Mouse (Mus musculus) forebrain, embryonic 12.5 days (tissue): ENCODE results near the gene Rbfox1. TPM values are rescaled to one million over a fixed set of nuclear protein-coding genes. Genes with fewer than 3 reads are reported as not detected.

Source experiments
- ATAC-seq: fragments of 200-750 bp; cut with Nextera tagmentation; 2 replicates; pipeline ENCODE4 v1.8.0; 2017; ENCODE audit warnings: moderate TSS enrichment; ENCODE audit not compliant: low FRiP score
- H3K27ac ChIP-seq: fragments of 300-500 bp; sonication (generic); 2 replicates; pipeline ENCODE4 v1.5.1; 2016; ENCODE audit warnings: mild to moderate bottlenecking
- H3K27me3 ChIP-seq: fragments of 300-500 bp; sonication (generic); 2 replicates; pipeline ENCODE4 v1.6.1; 2016; ENCODE audit warnings: mild to moderate bottlenecking
- H3K36me3 ChIP-seq: fragments of 300-500 bp; sonication (generic); replicated peaks from 2 replicates; pipeline ENCODE4 v1.6.1; 2016; ENCODE audit warnings: mild to moderate bottlenecking
- H3K4me1 ChIP-seq: fragments of 300-500 bp; sonication (generic); 2 replicates; pipeline ENCODE4 v1.6.1; 2016
- H3K4me2 ChIP-seq: fragments of 300-500 bp; sonication (generic); 2 replicates; pipeline ENCODE4 v1.6.1; 2016; ENCODE audit warnings: mild to moderate bottlenecking, moderate library complexity
- H3K4me3 ChIP-seq: fragments of 300-500 bp; sonication (generic); replicated peaks from 2 replicates; pipeline ENCODE4 v1.5.1; 2016; ENCODE audit warnings: mild to moderate bottlenecking
- H3K9ac ChIP-seq: fragments of 300-500 bp; sonication (generic); 2 replicates; pipeline ENCODE4 v1.6.1; 2016; ENCODE audit warnings: mild to moderate bottlenecking
- H3K9me3 ChIP-seq: fragments of 300-500 bp; sonication (generic); 2 replicates; pipeline ENCODE4 v1.6.1; 2016
- WGBS: fragments of 180-500 bp; shearing (Covaris S2); methylation state at CpG from one replicate; pipeline ENCODE4 v1.1.7; 2016; 5-methylcytosine and 5-hydroxymethylcytosine counted together
- polyA plus RNA-seq: library from polyadenylated mRNA; unstranded; fragments of >200 nt; fragmentation: Nextera tagmentation; extraction: Ambion mirVana; gene quantifications from 2 replicates; pipeline ENCODE4 v1.2.1, GENCODE M21; 2016

Gene Rbfox1
- polyA plus RNA-seq, 1 experiment from 2014 or later, result 16.2 TPM

DNA sequence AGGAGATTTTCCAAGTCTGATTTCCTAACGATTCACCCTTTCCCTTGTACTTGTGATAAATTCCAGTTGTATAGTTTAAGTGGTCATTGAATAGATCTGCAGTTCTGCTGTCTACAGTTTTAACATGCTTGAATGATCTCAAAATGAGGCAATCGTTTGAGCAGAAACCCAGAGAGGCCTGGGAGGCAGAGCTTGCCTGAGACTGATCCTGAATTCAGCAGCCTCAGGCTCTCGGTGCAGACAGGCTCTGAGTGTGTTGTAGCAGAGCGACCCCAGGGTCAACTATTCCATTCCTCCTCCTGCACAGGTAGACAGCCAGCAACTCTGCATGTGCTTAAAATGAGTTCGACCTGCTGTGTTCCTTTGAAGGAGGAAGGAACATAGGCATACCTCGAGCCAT lies 1012.6 kb downstream of the Rbfox1 start:
- WGBS, result 33% methylated on average over 6 of the region's 6 CpGs
- H3K27ac ChIP-seq, result no peak overlapping the region
- no peak for ATAC-seq

DNA sequence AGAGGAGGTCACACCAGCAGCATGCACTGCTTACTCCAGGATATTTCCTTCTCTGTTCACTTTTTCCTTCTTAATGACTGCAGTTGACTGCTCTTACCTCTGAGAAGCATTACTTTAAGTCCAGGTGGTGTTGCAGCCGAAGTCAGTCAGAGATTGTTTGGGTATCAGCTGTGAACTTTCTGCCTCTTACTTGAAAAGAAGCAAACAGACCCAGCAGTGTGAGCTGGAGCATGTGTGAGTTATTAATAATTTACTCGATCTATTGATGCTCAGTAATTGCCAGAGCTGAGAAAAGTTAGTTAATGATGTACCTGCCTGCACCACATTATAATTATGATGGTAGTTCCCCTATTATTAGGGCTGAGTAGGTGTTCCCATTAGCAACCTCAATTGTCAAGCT lies 1014.9 kb downstream of the Rbfox1 start:
- H3K27ac ChIP-seq, result no peak overlapping the region
- H3K9me3 ChIP-seq, result no peaks in the 10 kb centered on the region
- H3K4me3 ChIP-seq, result no peak overlapping the region
- H3K9ac ChIP-seq, result no peak overlapping the region
- H3K27me3 ChIP-seq, result 0 out of 2 replicates have a peak, but pooled peaks cover 9% of the 10 kb centered on the region
- 71% methylated on average over 2 of the region's 2 CpGs for WGBS
- ATAC-seq, result no peak
- H3K4me1 ChIP-seq, result peaks cover 15% of the 10 kb centered on the region
- no peaks in the 10 kb centered on the region for H3K36me3 ChIP-seq
- H3K4me2 ChIP-seq, result no peak overlapping the region

More for the DNA sequence above, 1012.6 kb downstream of the Rbfox1 start:
- H3K4me3 ChIP-seq, result no peak overlapping the region
- peaks cover 15% of the 10 kb centered on the region for H3K4me1 ChIP-seq
- H3K27me3 ChIP-seq, result 0 out of 2 replicates have a peak, but pooled peaks cover 9% of the 10 kb centered on the region
- H3K36me3 ChIP-seq, result no peaks in the 10 kb centered on the region
- H3K4me2 ChIP-seq, result no peak overlapping the region
- H3K9me3 ChIP-seq, result no peaks in the 10 kb centered on the region
- no peak overlapping the region; the same call in 1 of the 2 replicates for H3K9ac ChIP-seq

DNA sequence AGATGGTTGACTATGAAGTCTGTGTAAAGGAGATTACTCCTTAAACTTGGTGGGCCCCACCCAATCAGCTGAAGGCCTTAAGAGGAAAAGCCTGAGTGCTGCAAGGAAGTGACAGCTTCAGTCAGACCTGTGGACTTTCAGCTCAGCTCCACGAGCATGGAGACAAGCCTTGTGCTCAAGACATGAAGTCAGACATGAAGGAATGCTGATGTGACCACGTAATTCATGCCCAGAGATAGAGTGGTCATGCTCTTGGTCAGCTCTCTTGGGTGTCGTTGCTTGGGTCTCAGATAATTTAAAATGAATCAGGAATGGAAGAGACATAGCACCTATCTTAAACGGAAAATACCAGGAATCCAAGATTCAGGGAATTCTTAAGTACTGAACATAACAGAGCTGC lies 1019.8 kb downstream of the Rbfox1 start:
- WGBS, result 82% methylated on average over 4 of the region's 4 CpGs
- Histone ChIP-seq H3K4me2 (no peak overlapping the region), H3K4me3 (no peak overlapping the region), H3K9ac (no peak overlapping the region), H3K4me1 (no peaks in the 10 kb centered on the region), H3K27me3 (no peaks in the 10 kb centered on the region), H3K36me3 (no peaks in the 10 kb centered on the region), H3K27ac (no peak overlapping the region), H3K9me3 (no peaks in the 10 kb centered on the region)
- no peak for ATAC-seq

DNA sequence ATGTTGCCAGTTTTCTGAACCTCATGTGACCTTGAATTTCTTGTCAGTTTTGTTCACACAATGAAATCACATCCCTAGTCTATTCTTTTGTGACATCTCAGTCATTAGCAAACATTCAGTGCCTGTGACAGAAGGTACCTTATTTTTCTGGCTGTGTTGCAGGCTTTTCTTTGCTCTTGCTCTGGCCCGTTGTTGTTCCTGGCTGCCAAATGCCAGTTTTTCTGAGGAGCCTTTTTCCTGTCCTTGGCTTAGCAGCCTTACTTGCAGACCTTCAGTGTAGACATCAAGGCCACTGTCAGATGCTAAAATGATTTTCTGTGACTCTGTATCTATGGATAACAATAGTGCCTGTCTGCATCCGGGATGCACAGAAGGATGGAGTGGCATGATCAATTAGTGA lies 1020.8 kb downstream of the Rbfox1 start:
- 72% methylated on average over 2 of the region's 2 CpGs for WGBS

DNA sequence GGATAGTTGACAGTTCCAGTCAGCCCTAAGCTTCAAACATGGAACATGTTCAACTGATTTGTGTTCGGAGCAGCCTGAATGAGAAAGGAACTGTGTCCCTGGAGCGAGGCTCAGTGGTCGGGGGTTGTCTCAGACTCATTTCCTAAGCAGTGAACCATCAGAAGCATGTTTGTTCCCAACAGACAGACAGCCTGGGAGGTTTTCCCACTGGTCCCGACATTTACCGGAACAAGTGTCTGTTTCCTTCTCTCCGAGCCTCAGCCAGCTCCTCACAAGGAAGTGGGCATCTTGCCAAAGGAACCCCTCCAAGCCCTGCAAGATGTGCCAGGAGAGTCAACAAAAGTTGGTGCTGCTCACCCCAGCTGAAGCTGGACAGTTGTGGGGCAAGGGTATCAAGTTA lies 1022.4 kb downstream of the Rbfox1 start:
- Histone ChIP-seq H3K9ac (no peak overlapping the region), H3K4me1 (no peaks in the 10 kb centered on the region), H3K4me2 (no peak overlapping the region), H3K4me3 (no peak overlapping the region), H3K36me3 (no peaks in the 10 kb centered on the region), H3K27me3 (no peaks in the 10 kb centered on the region), H3K27ac (no peak overlapping the region), H3K9me3 (no peaks in the 10 kb centered on the region)
- 77% methylated on average over 6 of the region's 6 CpGs for WGBS
- no peak for ATAC-seq

More for the DNA sequence above, 1020.8 kb downstream of the Rbfox1 start:
- Histone ChIP-seq H3K4me2 (no peak overlapping the region), H3K36me3 (no peaks in the 10 kb centered on the region), H3K4me3 (no peak overlapping the region), H3K27ac (no peak overlapping the region), H3K27me3 (no peaks in the 10 kb centered on the region), H3K9me3 (no peaks in the 10 kb centered on the region), H3K9ac (no peak overlapping the region), H3K4me1 (no peaks in the 10 kb centered on the region)
- ATAC-seq, result no peak

- H3K9me3 ChIP-seq, result no peaks in the 10 kb centered on the region
- H3K4me1 ChIP-seq, result no peaks in the 10 kb centered on the region
- H3K27ac ChIP-seq, result no peak overlapping the region
- no peak overlapping the region for H3K9ac ChIP-seq
- no peaks in the 10 kb centered on the region for H3K36me3 ChIP-seq
- H3K4me2 ChIP-seq, result no peak overlapping the region
- no peak overlapping the region for H3K4me3 ChIP-seq
- 70% methylated on average over 4 of the region's 4 CpGs for WGBS
- ATAC-seq, result no peak
- no peaks in the 10 kb centered on the region for H3K27me3 ChIP-seq
These were observed 1029.4 kb downstream of the Rbfox1 start for GRCm38 (mm10) chr16:6914531-6914930.

DNA sequence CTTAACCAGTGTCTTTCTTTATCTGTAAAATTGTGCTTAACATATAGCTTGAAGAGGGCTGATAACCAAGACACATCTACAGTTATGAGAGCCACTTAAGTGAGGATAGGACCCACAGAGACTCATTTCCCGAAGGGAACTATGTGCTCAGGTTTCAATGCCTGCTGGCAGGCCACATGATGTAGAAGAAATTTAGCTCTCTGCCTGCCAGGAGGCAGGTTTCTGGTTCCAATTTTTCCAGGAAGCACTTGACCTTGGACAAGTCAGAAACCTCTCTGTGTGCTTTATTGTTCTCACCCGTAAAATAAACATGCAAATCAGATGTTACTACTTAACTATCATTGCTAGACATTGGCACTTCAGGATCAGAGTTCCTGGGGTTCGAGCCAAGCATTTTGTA lies 1033.5 kb downstream of the Rbfox1 start:
- no peak overlapping the region for H3K9ac ChIP-seq
- no peaks in the 10 kb centered on the region for H3K9me3 ChIP-seq
- no peaks in the 10 kb centered on the region for H3K4me1 ChIP-seq
- no peak overlapping the region for H3K27ac ChIP-seq
- ATAC-seq, result no peak
- no peak overlapping the region for H3K4me2 ChIP-seq
- no peaks in the 10 kb centered on the region for H3K27me3 ChIP-seq
- H3K4me3 ChIP-seq, result no peak overlapping the region
- WGBS, result 69% methylated on average over 3 of the region's 3 CpGs
- no peaks in the 10 kb centered on the region for H3K36me3 ChIP-seq

GRCm38 (mm10) chr16:6919681-6920080 lies 1034.5 kb downstream of the Rbfox1 start:
- Histone ChIP-seq H3K4me1 (no peaks in the 10 kb centered on the region), H3K9me3 (no peaks in the 10 kb centered on the region), H3K4me3 (no peak overlapping the region), H3K27ac (no peak overlapping the region), H3K9ac (no peak overlapping the region), H3K4me2 (no peak overlapping the region), H3K36me3 (no peaks in the 10 kb centered on the region), H3K27me3 (no peaks in the 10 kb centered on the region)
- no peak for ATAC-seq
- 46% methylated on average over 5 of the region's 5 CpGs for WGBS

GRCm38 (mm10) chr16:6927661-6928060 lies 1042.5 kb downstream of the Rbfox1 start:
- Histone ChIP-seq H3K9me3 (no peaks in the 10 kb centered on the region), H3K4me2 (no peak overlapping the region), H3K27ac (no peak overlapping the region), H3K4me3 (no peak overlapping the region), H3K4me1 (no peaks in the 10 kb centered on the region), H3K36me3 (no peaks in the 10 kb centered on the region), H3K27me3 (no peaks in the 10 kb centered on the region), H3K9ac (no peak overlapping the region)
- no peak for ATAC-seq
- 82% methylated on average over 2 of the region's 2 CpGs for WGBS

- Histone ChIP-seq H3K36me3 (no peaks in the 10 kb centered on the region), H3K9ac (no peak overlapping the region), H3K4me2 (no peak overlapping the region), H3K4me3 (no peak overlapping the region), H3K9me3 (no peaks in the 10 kb centered on the region), H3K27ac (no peak overlapping the region), H3K4me1 (no peaks in the 10 kb centered on the region), H3K27me3 (no peaks in the 10 kb centered on the region)
- 62% methylated on average over 3 of the region's 3 CpGs for WGBS
- no peak for ATAC-seq
These were observed 1045.6 kb downstream of the Rbfox1 start for GRCm38 (mm10) chr16:6930795-6931194.

GRCm38 (mm10) chr16:6946151-6946550 lies 1061.0 kb downstream of the Rbfox1 start:
- H3K4me3 ChIP-seq, result no peak overlapping the region
- H3K4me2 ChIP-seq, result no peak overlapping the region
- peaks cover 19% of the 10 kb centered on the region for H3K27me3 ChIP-seq
- no peak overlapping the region for H3K9ac ChIP-seq
- no peaks in the 10 kb centered on the region for H3K4me1 ChIP-seq
- H3K9me3 ChIP-seq, result no peaks in the 10 kb centered on the region
- no peak for ATAC-seq
- WGBS, result 81% methylated on average over 6 of the region's 6 CpGs
- no peak overlapping the region for H3K27ac ChIP-seq
- H3K36me3 ChIP-seq, result no peaks in the 10 kb centered on the region

- WGBS, result 83% methylated on average over 2 of the region's 2 CpGs
- Histone ChIP-seq H3K4me3 (no peak overlapping the region), H3K9ac (no peak overlapping the region), H3K27ac (no peak overlapping the region), H3K4me1 (no peaks in the 10 kb centered on the region), H3K36me3 (no peaks in the 10 kb centered on the region), H3K4me2 (no peak overlapping the region), H3K27me3 (peaks cover 50% of the 10 kb centered on the region), H3K9me3 (no peaks in the 10 kb centered on the region)
- no peak for ATAC-seq
These were observed 1064.5 kb downstream of the Rbfox1 start for GRCm38 (mm10) chr16:6949666-6950065.

GRCm38 (mm10) chr16:6955102-6955675 lies 1070.0 kb downstream of the Rbfox1 start:
- Histone ChIP-seq H3K4me1 (no peaks in the 10 kb centered on the region), H3K9me3 (no peaks in the 10 kb centered on the region), H3K4me2 (no peak overlapping the region), H3K36me3 (no peaks in the 10 kb centered on the region), H3K9ac (no peak overlapping the region), H3K27ac (no peak overlapping the region), H3K4me3 (no peak overlapping the region), H3K27me3 (peaks cover 91% of the 10 kb centered on the region)
- ATAC-seq, result no peak
- 85% methylated on average over 6 of the region's 6 CpGs for whole genome bisulfite sequencing
